Mouse (Mus musculus) urinary bladder, adult 18-20 months (tissue): ENCODE data around the gene Ccdc85c.

ENCODE experiments used
- DNase-seq, 2 experiments: peaks; one replicate each; pipeline ENCODE4 v3.0.0; 2022; ENCODE audit warnings: low spot score in 2 of 2, mixed read lengths in 2 of 2

Ccdc85c gene

DNA sequence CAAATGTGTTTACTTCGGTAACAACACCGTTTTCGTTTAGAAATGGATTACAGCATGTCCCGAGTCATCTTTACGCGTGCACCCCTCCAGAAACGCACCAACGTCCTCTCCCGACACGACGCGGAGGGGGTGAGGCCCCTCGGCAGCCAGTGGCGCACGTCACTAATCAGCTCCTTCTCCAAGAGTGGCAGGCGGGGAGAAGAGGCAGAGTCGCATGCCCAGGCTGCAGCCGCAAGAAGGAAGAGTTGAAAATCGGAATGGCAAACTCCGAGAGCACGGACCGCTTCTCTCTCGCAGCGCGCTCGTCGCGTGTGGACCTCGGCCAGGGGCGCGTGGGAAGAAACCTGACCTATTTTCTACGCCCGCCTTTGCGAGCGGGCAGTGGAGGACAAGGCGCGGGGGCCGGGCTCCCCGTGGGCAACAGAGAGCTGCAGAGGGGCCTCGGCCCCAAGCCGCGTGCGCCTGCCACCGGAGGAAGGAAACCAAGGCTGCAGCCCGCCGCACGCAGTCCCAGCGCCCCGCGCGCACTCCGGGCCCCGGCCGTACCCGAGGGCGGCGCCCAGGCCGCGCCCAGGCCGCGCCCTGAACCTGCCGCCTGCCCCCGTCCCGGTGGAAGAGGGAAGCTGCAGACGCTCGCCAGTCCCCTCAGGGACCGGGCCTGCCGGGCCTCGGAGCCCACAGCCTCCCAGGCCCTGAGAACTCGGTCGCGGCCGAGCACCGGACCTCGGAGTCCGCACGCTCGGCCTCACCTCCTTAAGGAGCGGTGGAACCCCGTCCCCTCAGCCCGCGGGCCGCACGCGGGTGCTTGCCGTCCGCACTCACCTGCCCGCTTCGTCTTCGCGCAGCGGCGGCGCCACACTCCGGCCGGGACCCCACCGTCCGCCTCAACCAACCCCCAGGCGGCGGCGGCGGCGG is 96.6 kb downstream of the Ccdc85c start:
- peak; percentile 35 to 44 for DNase-seq

DNA sequence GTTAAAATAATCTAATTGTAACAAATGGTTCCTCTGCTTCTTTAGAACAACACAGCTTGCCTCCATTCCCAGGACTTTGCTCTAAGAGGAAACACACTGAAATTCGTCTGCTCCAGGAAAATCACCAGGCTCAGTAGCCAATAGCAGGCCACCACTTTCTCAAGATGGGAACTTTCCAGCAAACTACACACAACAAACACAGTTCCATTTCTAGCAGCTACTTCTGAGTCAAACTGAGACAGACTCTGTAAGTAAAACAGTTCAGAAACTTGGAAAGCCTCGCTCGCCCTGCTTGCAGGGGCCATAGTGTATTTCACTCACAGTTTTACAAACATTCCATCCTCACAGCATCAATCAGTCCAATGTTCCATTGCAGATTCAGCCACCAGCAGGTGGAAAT is 98.9 kb downstream of the Ccdc85c start:
- no peak for DNase-seq

GRCm38 (mm10) chr12:108174606-108175505 is 100.4 kb downstream of the Ccdc85c start:
- DNase-seq: no peak

GRCm38 (mm10) chr12:108172639-108173038 is 102.6 kb downstream of the Ccdc85c start:
- no peak for DNase-seq

- DNase-seq: no peak
Measured at GRCm38 (mm10) chr12:108171336-108171735, 103.9 kb downstream of the Ccdc85c start.

DNA sequence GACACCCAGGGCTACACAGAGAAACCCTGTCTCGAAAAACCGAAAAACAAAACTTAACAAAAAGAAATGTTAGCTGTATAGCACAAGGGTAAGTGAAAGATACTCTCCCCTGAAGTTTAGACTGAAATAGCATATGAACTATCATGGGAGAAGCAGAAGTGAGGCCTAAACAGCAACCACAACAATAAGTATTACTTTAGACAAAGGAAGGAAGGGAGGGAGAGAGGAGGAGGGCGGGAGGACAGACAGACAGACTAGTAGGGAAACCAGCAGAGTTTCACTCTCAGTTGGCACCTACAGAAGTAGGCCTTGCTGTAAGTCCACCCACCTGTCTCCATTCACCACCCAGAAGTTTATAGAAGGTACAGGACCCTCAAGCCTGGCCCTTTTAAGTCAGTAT is 104.8 kb downstream of the Ccdc85c start:
- DNase-seq: no peak

DNA sequence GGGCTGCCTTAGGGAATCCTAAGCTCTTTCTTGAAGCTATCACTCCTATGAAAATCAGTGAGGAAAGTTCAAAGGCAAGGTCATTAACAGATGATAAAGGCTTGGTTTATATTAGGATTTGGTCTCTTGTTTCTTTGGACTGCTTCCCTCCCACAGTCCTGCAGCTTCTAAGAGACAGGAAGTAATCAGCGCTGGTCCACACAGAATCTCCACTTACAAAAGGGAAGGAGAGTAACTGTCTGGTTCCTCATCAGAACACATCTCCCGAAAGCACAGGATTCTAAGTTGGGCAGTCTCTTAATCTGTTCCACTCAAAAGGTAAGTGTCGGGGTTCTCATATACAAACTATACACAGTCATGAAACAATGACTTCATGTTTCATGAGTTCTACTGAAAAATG is 106.3 kb downstream of the Ccdc85c start:
- DNase-seq: no peak

GRCm38 (mm10) chr12:108163706-108164105 is 111.5 kb downstream of the Ccdc85c start:
- no peak for DNase-seq

GRCm38 (mm10) chr12:108162036-108162435 is 113.2 kb downstream of the Ccdc85c start:
- no peak for DNase-seq

GRCm38 (mm10) chr12:108159863-108160262 is 115.4 kb downstream of the Ccdc85c start:
- no peak for DNase-seq
